Mouse (Mus musculus): ENCODE data around the gene Serp1. TPM values are rescaled to one million over a fixed set of nuclear protein-coding genes. Genes with fewer than 3 reads are reported as not detected.
"Not testable (repeated sequence)": the region's sequence is repeated elsewhere in the genome, so short reads cannot be mapped to it uniquely, and the experiment has no call there.

Serp1 gene
- polyA plus RNA-seq, 1 experiment from 2014 or later: 184 TPM

DNA sequence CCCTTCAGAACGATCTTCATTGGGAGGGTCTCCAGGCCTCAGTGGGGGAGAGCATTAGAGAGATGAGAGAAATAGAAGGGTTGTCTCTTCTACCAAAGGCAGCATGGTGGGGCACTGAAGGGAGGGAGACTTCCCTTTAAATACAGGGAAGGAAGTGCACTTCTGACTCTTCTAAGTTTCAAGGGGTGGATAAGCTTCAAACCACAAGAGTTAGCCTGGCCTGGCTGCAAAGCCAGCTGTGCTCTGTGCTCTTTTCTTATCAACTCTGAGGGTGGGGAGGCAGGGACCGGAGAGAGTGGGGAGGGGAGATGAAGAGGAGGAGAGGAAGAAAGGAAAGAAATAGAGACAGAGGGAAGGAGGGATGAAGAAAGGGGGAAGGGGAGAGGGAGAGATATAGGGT is 23.7 kb downstream of the Serp1 start:
- no peaks in the 10 kb centered on the region for H3K36me3 ChIP-seq (ENCODE audit: control insufficient read depth, insufficient read depth, low read length)
- no peaks in the 10 kb centered on the region for H3K4me1 ChIP-seq (ENCODE audit: control insufficient read depth, insufficient read depth, low read length)
- no peak overlapping the region for H3K4me2 ChIP-seq (ENCODE audit: low read depth, low read length)
- no peak overlapping the region for H3K27ac ChIP-seq (replicated peaks; ENCODE audit: low read depth, low read length)
- H3K4me3 ChIP-seq (ENCODE audit: low read depth, low read length): no peak overlapping the region
- 66% methylated on average over 2 of the region's 2 CpGs for WGBS
- no peak for DNase-seq (ENCODE audit: low spot score)
- H3K9me3 ChIP-seq (ENCODE audit: control insufficient read depth, low read length): no peaks in the 10 kb centered on the region
- H3K9ac ChIP-seq (ENCODE audit: low read depth, low read length): no peak overlapping the region
- ATAC-seq (ENCODE audit: low read depth): no peak
- no peaks in the 10 kb centered on the region for H3K27me3 ChIP-seq (replicated peaks; ENCODE audit: control insufficient read depth, insufficient read depth, low read length)

DNA sequence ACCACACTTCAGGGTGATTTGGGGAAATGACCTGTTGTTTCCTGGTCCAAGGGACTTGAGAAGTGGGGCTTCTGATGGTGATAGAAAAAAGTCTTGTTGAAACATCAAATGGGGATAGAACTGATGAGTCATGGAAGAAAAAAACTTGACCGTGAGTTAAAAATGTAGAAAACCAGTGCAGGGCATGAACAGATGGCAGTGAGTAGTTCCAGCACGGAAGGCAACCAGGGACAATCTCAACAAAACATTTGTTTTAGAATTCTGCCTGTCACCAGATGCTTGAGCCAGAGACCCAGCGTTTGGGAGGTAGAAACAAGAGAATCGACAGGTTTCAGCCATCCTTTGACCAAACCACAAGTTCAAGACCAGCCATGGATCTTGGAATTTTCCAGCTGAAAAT is 32.1 kb downstream of the Serp1 start:
- DNase-seq (ENCODE audit: low spot score) (no peak), ATAC-seq (ENCODE audit: low read depth) (no peak)
- Histone ChIP-seq H3K9me3 (ENCODE audit: control insufficient read depth, low read length) (no peaks in the 10 kb centered on the region), H3K4me3 (ENCODE audit: low read depth, low read length) (no peak overlapping the region), H3K27ac (replicated peaks; ENCODE audit: low read depth, low read length) (no peak overlapping the region), H3K27me3 (replicated peaks; ENCODE audit: control insufficient read depth, insufficient read depth, low read length) (no peaks in the 10 kb centered on the region), H3K4me2 (ENCODE audit: low read depth, low read length) (no peak overlapping the region), H3K36me3 (ENCODE audit: control insufficient read depth, insufficient read depth, low read length) (no peaks in the 10 kb centered on the region), H3K4me1 (ENCODE audit: control insufficient read depth, insufficient read depth, low read length) (no peaks in the 10 kb centered on the region), H3K9ac (ENCODE audit: low read depth, low read length) (no peak overlapping the region)
- WGBS: 81% methylated on average over 4 of the region's 4 CpGs

DNA sequence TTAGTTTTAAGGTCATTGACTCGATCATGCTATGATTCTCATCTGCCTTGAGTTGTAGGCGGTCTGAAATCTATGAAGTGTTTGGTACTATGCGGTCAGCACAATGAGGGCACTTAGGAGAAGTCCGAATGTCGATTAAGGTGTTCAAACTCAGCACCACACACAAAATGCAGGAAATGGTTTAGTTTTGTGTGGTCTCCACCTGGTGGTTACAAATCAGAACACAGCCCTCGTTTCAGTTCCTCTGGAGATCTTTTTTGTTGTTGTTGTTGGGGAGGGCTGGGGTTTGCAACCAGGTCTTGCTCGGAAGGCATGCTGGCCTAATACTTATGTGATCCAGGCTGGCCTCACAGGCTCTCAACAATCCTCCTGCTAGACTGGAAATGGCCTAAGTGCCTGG is 34.9 kb downstream of the Serp1 start:
- Histone ChIP-seq H3K27me3 (replicated peaks; ENCODE audit: control insufficient read depth, insufficient read depth, low read length) (no peaks in the 10 kb centered on the region), H3K36me3 (ENCODE audit: control insufficient read depth, insufficient read depth, low read length) (no peaks in the 10 kb centered on the region), H3K4me1 (ENCODE audit: control insufficient read depth, insufficient read depth, low read length) (no peaks in the 10 kb centered on the region), H3K27ac (replicated peaks; ENCODE audit: low read depth, low read length) (no peak overlapping the region), H3K9ac (ENCODE audit: low read depth, low read length) (no peak overlapping the region), H3K4me3 (ENCODE audit: low read depth, low read length) (no peak overlapping the region), H3K4me2 (ENCODE audit: low read depth, low read length) (no peak overlapping the region), H3K9me3 (ENCODE audit: control insufficient read depth, low read length) (peaks cover 5% of the 10 kb centered on the region; the same call in 1 of the 2 replicates)
- no peak for DNase-seq (ENCODE audit: low spot score)
- WGBS: 73% methylated on average over 7 of the region's 7 CpGs
- no peak for ATAC-seq (ENCODE audit: low read depth)

DNA sequence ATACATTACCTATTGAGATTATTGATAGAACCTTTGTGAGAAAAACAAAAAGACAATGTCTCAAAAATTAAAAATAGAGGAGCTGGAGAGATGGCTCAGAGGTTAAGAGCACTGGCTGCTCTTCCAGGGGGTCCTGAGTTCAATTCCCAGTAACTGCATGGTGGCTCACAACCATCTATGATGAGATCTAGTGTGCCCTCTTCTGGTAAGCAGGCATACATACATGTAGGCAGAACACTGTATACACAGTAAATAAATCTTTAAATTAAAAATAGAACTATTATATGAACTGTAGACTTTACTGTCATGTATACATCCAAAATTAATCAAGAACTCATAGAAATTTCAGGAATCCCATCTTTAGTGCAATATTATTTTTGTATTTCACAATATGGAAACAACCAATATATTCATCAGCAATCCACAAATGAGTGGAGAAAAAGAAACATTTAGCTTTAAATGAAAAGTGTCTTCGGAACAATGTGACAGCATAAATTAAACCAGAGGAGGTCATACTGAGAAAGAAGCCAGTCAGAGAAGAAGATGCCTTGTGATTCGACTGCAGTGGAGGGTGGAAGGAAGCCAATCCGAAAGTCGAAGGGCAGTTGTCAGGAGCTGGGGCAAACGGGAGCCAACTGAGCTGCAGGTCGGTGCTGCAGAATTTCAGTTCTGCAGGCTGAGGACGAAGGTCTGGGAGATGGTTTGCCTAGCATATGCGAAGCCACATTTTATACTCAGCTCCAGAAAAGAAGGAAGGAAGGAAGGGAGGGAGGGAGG is 37.5 kb downstream of the Serp1 start:
- Histone ChIP-seq H3K9me3 (ENCODE audit: control insufficient read depth, low read length) (peaks cover 7% of the 10 kb centered on the region; the same call in 1 of the 2 replicates), H3K4me2 (ENCODE audit: low read depth, low read length) (no peak overlapping the region), H3K27ac (replicated peaks; ENCODE audit: low read depth, low read length) (no peak overlapping the region), H3K27me3 (replicated peaks; ENCODE audit: control insufficient read depth, insufficient read depth, low read length) (no peaks in the 10 kb centered on the region), H3K9ac (ENCODE audit: low read depth, low read length) (no peak overlapping the region), H3K36me3 (ENCODE audit: control insufficient read depth, insufficient read depth, low read length) (no peaks in the 10 kb centered on the region), H3K4me3 (ENCODE audit: low read depth, low read length) (no peak overlapping the region), H3K4me1 (ENCODE audit: control insufficient read depth, insufficient read depth, low read length) (no peaks in the 10 kb centered on the region)
- 64% methylated on average over 7 of the region's 8 CpGs for WGBS
- no peak for DNase-seq (ENCODE audit: low spot score)
- no peak for ATAC-seq (ENCODE audit: low read depth)

DNA sequence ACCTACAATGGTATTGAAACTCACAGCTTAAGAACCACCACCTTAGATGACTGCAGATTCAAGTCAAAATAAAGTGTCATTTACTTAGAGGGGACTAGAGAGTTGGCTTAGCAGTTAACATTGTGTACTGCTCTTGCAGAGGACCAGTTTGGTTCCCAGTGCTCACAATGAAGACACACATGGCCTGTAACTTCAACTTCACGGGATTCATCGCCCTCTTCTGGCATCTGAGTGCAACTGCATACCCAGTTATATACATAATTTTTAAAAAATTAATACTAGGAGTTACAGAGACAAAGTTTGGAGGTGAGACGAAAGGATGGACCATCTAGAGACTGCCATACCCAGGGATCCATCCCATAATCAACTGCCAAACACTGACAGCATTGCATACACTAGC is 38.6 kb downstream of the Serp1 start:
- H3K27ac ChIP-seq (replicated peaks; ENCODE audit: low read depth, low read length): no peak overlapping the region
- DNase-seq (ENCODE audit: low spot score) (no peak), ATAC-seq (ENCODE audit: low read depth) (no peak)
- no peaks in the 10 kb centered on the region for H3K27me3 ChIP-seq (replicated peaks; ENCODE audit: control insufficient read depth, insufficient read depth, low read length)
- no peak overlapping the region for H3K4me3 ChIP-seq (ENCODE audit: low read depth, low read length)
- WGBS: 70% methylated on average over 3 of the region's 3 CpGs
- no peaks in the 10 kb centered on the region for H3K36me3 ChIP-seq (ENCODE audit: control insufficient read depth, insufficient read depth, low read length)
- peaks cover 10% of the 10 kb centered on the region; the same call in 1 of the 2 replicates for H3K9me3 ChIP-seq (ENCODE audit: control insufficient read depth, low read length)
- no peak overlapping the region for H3K4me2 ChIP-seq (ENCODE audit: low read depth, low read length)
- H3K4me1 ChIP-seq (ENCODE audit: control insufficient read depth, insufficient read depth, low read length): no peaks in the 10 kb centered on the region
- no peak overlapping the region for H3K9ac ChIP-seq (ENCODE audit: low read depth, low read length)

DNA sequence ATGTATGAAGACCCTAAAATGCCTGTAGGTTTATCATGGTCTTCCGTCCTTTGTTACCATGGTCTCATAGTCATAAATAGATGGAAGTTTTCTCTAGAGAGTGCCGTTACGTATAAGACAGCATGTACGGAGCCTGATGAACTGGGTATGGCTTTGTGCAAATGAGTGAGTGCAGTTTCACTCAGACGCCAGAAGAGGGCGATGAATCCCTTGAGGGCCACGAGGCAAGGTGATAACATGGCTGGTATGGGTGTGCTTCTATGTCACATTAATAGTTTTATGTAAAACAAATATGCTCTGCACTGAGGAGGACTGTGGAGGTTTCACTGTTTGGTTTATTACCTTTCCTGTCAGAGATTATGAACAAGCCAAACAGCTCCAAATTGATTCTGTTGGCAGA is 39.8 kb downstream of the Serp1 start:
- no peak for ATAC-seq (ENCODE audit: low read depth)
- Histone ChIP-seq H3K9me3 (ENCODE audit: control insufficient read depth, low read length) (peaks cover 10% of the 10 kb centered on the region; the same call in 1 of the 2 replicates), H3K4me3 (ENCODE audit: low read depth, low read length) (no peak overlapping the region), H3K9ac (ENCODE audit: low read depth, low read length) (no peak overlapping the region), H3K27ac (replicated peaks; ENCODE audit: low read depth, low read length) (no peak overlapping the region), H3K4me2 (ENCODE audit: low read depth, low read length) (no peak overlapping the region), H3K27me3 (replicated peaks; ENCODE audit: control insufficient read depth, insufficient read depth, low read length) (no peaks in the 10 kb centered on the region), H3K36me3 (ENCODE audit: control insufficient read depth, insufficient read depth, low read length) (no peaks in the 10 kb centered on the region), H3K4me1 (ENCODE audit: control insufficient read depth, insufficient read depth, low read length) (no peaks in the 10 kb centered on the region)
- no peak for DNase-seq (ENCODE audit: low spot score)
- WGBS: 74% methylated on average over 7 of the region's 7 CpGs

DNA sequence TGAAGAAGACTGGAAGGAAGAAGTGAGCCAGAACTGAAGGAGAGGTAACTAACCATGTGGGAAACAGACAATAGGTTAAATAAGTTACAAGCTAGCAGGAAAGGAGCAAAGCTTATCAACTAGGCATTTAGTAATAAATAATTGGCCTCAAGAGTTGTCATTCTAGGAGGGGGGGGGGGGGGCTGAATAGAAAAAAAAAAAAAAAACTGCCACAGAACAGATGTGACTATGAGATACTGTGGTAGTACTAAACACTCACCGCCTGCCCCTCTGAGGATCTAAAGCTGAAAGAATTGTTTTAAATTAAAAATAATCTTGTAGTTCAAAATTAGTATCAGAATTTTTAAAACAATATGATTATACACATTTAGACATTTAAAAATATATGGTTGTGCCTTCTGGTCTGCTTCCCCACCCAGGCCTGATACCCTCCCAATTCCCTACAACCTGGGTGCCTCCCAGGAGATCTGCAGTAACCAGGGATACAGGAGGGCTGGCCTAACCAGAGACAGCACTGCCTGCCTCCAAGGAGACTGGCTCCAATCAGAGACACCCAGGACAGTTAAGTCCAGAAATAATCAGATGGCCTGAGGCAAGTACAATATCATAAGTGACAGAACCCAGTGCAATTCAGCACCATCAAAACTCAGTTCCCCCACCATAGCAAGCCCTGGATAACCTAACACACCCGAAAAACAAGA is 46.8 kb downstream of the Serp1 start:
- Histone ChIP-seq H3K27ac (replicated peaks; ENCODE audit: low read depth, low read length) (no peak overlapping the region), H3K36me3 (ENCODE audit: control insufficient read depth, insufficient read depth, low read length) (no peaks in the 10 kb centered on the region), H3K4me2 (ENCODE audit: low read depth, low read length) (no peak overlapping the region), H3K4me1 (ENCODE audit: control insufficient read depth, insufficient read depth, low read length) (no peaks in the 10 kb centered on the region), H3K9ac (ENCODE audit: low read depth, low read length) (no peak overlapping the region), H3K27me3 (replicated peaks; ENCODE audit: control insufficient read depth, insufficient read depth, low read length) (no peaks in the 10 kb centered on the region), H3K4me3 (ENCODE audit: low read depth, low read length) (no peak overlapping the region), H3K9me3 (ENCODE audit: control insufficient read depth, low read length) (0 out of 2 replicates have a peak, but pooled peaks cover 5% of the 10 kb centered on the region)
- WGBS: 86% methylated on average over 2 of the region's 2 CpGs
- no peak for ATAC-seq (ENCODE audit: low read depth)
- no peak for DNase-seq (ENCODE audit: low spot score)

DNA sequence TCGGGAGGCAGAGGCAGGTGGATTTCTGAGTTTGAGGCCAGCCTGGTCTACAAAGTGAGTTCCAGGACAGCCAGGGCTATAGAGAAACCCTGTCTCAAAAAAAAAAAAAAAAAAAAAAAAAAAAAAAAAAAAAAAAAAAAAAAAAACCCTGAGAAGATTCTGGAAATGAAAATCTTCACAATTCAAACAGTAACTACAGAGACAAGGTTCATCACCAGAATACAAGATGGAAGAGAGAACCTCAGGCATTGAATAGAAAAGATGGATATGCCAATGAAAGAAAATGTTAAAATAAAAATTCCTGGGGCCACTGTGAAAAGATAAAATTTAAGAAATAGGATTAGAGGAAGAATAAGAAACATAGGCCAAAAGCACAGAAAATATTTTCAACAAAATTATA is 50.4 kb downstream of the Serp1 start:
- not testable (repeated sequence) for H3K27ac ChIP-seq (replicated peaks; ENCODE audit: low read depth, low read length); H3K4me2 ChIP-seq (ENCODE audit: low read depth, low read length); DNase-seq (ENCODE audit: low spot score); H3K9ac ChIP-seq (ENCODE audit: low read depth, low read length); H3K9me3 ChIP-seq (ENCODE audit: control insufficient read depth, low read length); H3K36me3 ChIP-seq (ENCODE audit: control insufficient read depth, insufficient read depth, low read length); H3K4me3 ChIP-seq (ENCODE audit: low read depth, low read length); ATAC-seq (ENCODE audit: low read depth); H3K4me1 ChIP-seq (ENCODE audit: control insufficient read depth, insufficient read depth, low read length); H3K27me3 ChIP-seq (replicated peaks; ENCODE audit: control insufficient read depth, insufficient read depth, low read length)
- WGBS: 92% methylated on average over 1 of the region's 1 CpGs

Data from embryonic facial prominence, embryonic 14.5 days (tissue).